Mouse (Mus musculus): ENCODE measurements around the gene Tmem79. TPM values are rescaled to one million over a fixed set of nuclear protein-coding genes. Genes with fewer than 3 reads are reported as not detected.
A peak's percentile ranks its signal among the peaks of the same experiment; 100 is the strongest.

Gene Tmem79
- total RNA-seq, 1 experiment = 24.3 TPM

DNA sequence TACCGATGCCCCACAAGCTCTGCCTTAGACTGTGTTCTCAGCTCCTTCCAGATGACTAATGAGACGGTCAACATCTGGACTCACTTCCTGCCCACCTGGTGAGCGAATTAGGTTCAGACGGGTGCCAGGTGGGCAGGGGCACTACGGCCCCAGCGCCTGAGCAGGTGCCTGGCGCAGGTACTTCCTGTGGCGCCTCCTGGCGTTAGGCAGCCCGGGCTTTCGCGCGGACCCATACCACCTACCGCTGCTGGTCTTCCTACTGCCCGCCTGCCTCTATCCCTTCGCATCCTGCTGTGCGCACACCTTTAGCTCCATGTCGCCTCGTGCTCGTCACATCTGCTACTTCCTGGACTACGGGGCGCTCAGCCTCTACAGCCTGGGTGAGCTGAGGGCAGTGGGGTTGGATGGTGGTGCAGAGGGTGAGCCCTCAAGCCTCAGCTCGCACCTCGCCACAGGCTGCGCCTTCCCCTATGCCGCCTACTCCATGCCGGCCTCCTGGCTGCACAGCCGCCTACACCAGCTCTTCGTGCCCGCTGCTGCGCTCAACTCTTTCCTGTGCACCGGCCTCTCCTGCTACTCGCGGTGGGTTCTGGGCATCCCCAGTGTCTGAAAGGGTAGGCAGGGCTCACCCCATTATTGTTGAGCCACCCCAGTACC is 29.9 kb upstream of the Tmem79 start:
- Histone ChIP-seq H3K36me3 (ENCODE audit: control insufficient read depth, insufficient read depth, low read length, poor library complexity, severe bottlenecking) (peaks cover 16% of the 10 kb centered on the region), H3K9me3 (ENCODE audit: control insufficient read depth, insufficient read depth, low read depth, low read length) (0 out of 2 replicates have a peak, but pooled peaks cover 2% of the 10 kb centered on the region), H3K4me3 (ENCODE audit: insufficient read depth in 1 of 2, low read depth in 1 of 2, low read length in 2 of 2, poor library complexity in 1 of 2, severe bottlenecking in 1 of 2) (peak overlapping the region; percentile 46 to 57; a peak in 2 of 4 replicates), H3K4me1 (ENCODE audit: control insufficient read depth in 2 of 2, insufficient read depth in 2 of 2, low read length in 2 of 2, poor library complexity in 1 of 2) (peaks cover 0 to 16% of the 10 kb centered on the region in 2 experiments; a peak in 2 of 4 replicates), H3K9ac (ENCODE audit: insufficient read depth, low read depth, low read length, poor library complexity, severe bottlenecking) (peak overlapping the region; percentile 46; the same call in 1 of the 2 replicates), H3K27ac (ENCODE audit: insufficient read depth, low read depth, low read length, poor library complexity, severe bottlenecking) (no peak overlapping the region)
- in situ Hi-C loops (cut with MboI; ENCODE audit: low sequenced_read_pairs in 2 of 2, unreplicated experiment in 2 of 2) = no loop called here
- no peak for TF ChIP-seq CHD2 (IDR thresholded peaks at IDR 0.05; ENCODE audit: low read depth, low read length)
- no peak for TF ChIP-seq ZC3H11A (IDR thresholded peaks at IDR 0.05; ENCODE audit: borderline replicate concordance, low read depth, low read length)
- no peak for TF ChIP-seq MAFK (IDR thresholded peaks at IDR 0.05; ENCODE audit: insufficient read depth, low read depth, low read length)
- TF ChIP-seq HCFC1 (IDR thresholded peaks at IDR 0.05; ENCODE audit: borderline replicate concordance, insufficient read depth, low read length) = no peak
- no peak for TF ChIP-seq ZNF384 (IDR thresholded peaks at IDR 0.05; ENCODE audit: low read depth, low read length)
- DNase-seq (ENCODE audit: low read depth, low spot score) = no peak

DNA sequence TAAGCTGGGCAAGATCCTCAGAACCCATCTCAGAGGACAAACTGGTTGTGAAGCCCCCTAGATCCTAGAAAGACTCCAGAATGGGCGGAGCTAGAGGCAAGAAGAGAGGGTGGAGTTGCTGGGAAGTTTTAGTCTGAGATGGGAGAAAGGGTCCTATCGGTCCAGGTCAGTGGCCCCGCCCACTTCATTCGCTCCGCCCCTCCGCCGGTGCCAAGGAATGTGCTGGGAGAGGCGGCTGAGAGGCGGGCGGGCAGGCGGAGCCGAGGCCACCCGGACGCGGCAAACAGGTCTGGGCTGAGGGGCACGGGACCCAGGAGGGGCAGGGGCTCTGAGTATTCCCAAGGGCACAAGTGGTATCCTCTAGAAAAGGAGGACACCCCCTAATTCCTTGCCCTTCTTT is 28.4 kb upstream of the Tmem79 start, which contains the start of gene Paqr6:
Paqr6 (plus strand) TSS at position 248 of the 400 bp plus-strand sequence.
- in situ Hi-C loops (cut with MboI; ENCODE audit: low sequenced_read_pairs in 2 of 2, unreplicated experiment in 2 of 2) = no loop called here
- peak; percentile 88 for DNase-seq (ENCODE audit: low read depth, low spot score)
- Histone ChIP-seq H3K4me3 (ENCODE audit: insufficient read depth in 1 of 2, low read depth in 1 of 2, low read length in 2 of 2, poor library complexity in 1 of 2, severe bottlenecking in 1 of 2) (peak within 1 kb of the TSS; percentile 23 to 37; a peak in 2 of 4 replicates), H3K4me1 (ENCODE audit: control insufficient read depth in 2 of 2, insufficient read depth in 2 of 2, low read length in 2 of 2, poor library complexity in 1 of 2) (peaks cover 0 to 17% of the 10 kb centered on the region in 2 experiments; a peak in 2 of 4 replicates), H3K36me3 (ENCODE audit: control insufficient read depth, insufficient read depth, low read length, poor library complexity, severe bottlenecking) (peaks cover 31% of the 10 kb centered on the region), H3K27ac (ENCODE audit: insufficient read depth, low read depth, low read length, poor library complexity, severe bottlenecking) (no peak within 1 kb of the TSS), H3K9ac (ENCODE audit: insufficient read depth, low read depth, low read length, poor library complexity, severe bottlenecking) (no peak within 1 kb of the TSS), H3K9me3 (ENCODE audit: control insufficient read depth, insufficient read depth, low read depth, low read length) (no peaks in the 10 kb centered on the region)
- TF ChIP-seq ZC3H11A (IDR thresholded peaks at IDR 0.05; ENCODE audit: borderline replicate concordance, low read depth, low read length) (no peak), ZNF384 (IDR thresholded peaks at IDR 0.05; ENCODE audit: low read depth, low read length) (no peak), CHD2 (IDR thresholded peaks at IDR 0.05; ENCODE audit: low read depth, low read length) (no peak), HCFC1 (IDR thresholded peaks at IDR 0.05; ENCODE audit: borderline replicate concordance, insufficient read depth, low read length) (no peak), MAFK (IDR thresholded peaks at IDR 0.05; ENCODE audit: insufficient read depth, low read depth, low read length) (no peak)

DNA sequence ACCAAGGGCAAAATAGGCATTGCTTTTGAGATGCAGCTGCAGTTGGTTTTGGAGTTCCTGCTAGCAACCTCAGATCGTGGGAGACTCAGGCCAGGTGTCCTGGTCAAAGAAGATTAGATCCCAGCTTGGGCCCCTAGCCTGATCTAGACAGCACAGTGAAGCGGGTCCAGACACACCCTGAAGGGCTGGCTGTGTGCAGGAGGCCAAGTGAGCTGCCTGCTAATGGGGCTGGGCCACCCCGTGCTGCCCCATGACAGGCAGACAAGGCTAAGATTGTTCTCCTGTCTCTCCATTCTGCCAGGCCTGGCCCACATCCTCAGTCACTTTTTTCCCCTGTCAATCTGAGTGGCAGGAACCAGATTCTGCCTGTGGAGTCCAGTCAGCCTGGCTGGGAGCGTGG is 27.8 kb upstream of the Tmem79 start:
- Histone ChIP-seq H3K27ac (ENCODE audit: insufficient read depth, low read depth, low read length, poor library complexity, severe bottlenecking) (no peak overlapping the region), H3K9ac (ENCODE audit: insufficient read depth, low read depth, low read length, poor library complexity, severe bottlenecking) (no peak overlapping the region), H3K4me1 (ENCODE audit: control insufficient read depth in 2 of 2, insufficient read depth in 2 of 2, low read length in 2 of 2, poor library complexity in 1 of 2) (peaks cover 0 to 17% of the 10 kb centered on the region in 2 experiments; a peak in 2 of 4 replicates), H3K9me3 (ENCODE audit: control insufficient read depth, insufficient read depth, low read depth, low read length) (no peaks in the 10 kb centered on the region), H3K36me3 (ENCODE audit: control insufficient read depth, insufficient read depth, low read length, poor library complexity, severe bottlenecking) (peaks cover 38% of the 10 kb centered on the region), H3K4me3 (ENCODE audit: insufficient read depth in 1 of 2, low read depth in 1 of 2, low read length in 2 of 2, poor library complexity in 1 of 2, severe bottlenecking in 1 of 2) (no peak overlapping the region)
- in situ Hi-C loops (cut with MboI; ENCODE audit: low sequenced_read_pairs in 2 of 2, unreplicated experiment in 2 of 2) = no loop called here
- TF ChIP-seq HCFC1 (IDR thresholded peaks at IDR 0.05; ENCODE audit: borderline replicate concordance, insufficient read depth, low read length) (no peak), CHD2 (IDR thresholded peaks at IDR 0.05; ENCODE audit: low read depth, low read length) (no peak), ZC3H11A (IDR thresholded peaks at IDR 0.05; ENCODE audit: borderline replicate concordance, low read depth, low read length) (no peak), MAFK (IDR thresholded peaks at IDR 0.05; ENCODE audit: insufficient read depth, low read depth, low read length) (no peak), ZNF384 (IDR thresholded peaks at IDR 0.05; ENCODE audit: low read depth, low read length) (no peak)
- no peak for DNase-seq (ENCODE audit: low read depth, low spot score)

DNA sequence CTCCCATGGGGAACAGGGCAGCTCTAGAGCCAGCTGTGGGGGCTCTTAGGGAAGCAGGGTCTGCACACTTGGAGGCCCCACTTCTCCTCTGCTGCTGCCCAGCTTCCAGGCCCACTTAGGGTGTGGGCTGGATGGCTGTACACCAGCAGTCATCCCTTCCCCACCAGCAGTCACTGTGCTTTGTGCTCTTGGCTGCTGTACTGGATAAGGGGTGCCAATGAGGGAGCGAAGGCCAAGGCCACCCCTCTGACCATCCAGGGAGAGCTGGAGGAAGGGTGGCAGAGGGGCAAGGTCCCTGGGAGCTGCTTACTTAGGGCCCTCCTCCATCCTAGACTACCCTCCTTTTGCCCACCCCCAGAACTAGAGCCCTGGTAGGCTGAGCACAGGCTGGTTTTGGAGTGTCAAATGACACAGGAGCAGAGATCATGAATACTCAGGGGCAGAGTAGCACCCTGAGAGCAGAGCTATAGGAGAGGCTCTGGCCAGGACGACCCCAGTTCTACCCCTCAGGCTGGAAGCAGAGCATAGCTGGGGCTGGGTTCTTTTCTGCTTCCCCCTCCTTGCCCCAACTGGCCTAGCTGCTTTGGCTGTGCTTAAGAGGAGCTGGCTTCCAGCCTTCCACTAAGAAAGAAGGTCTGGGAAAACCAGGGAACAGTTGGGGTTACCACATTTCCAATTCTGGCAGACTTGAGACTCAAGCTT is 25.8 kb upstream of the Tmem79 start:
- no peak overlapping the region for H3K4me3 ChIP-seq (ENCODE audit: insufficient read depth in 1 of 2, low read depth in 1 of 2, low read length in 2 of 2, poor library complexity in 1 of 2, severe bottlenecking in 1 of 2)
- no peak for TF ChIP-seq MAFK (IDR thresholded peaks at IDR 0.05; ENCODE audit: insufficient read depth, low read depth, low read length)
- no peak for TF ChIP-seq HCFC1 (IDR thresholded peaks at IDR 0.05; ENCODE audit: borderline replicate concordance, insufficient read depth, low read length)
- no peak for TF ChIP-seq CHD2 (IDR thresholded peaks at IDR 0.05; ENCODE audit: low read depth, low read length)
- TF ChIP-seq ZC3H11A (IDR thresholded peaks at IDR 0.05; ENCODE audit: borderline replicate concordance, low read depth, low read length) = no peak
- TF ChIP-seq ZNF384 (IDR thresholded peaks at IDR 0.05; ENCODE audit: low read depth, low read length) = no peak
- in situ Hi-C loops (cut with MboI; ENCODE audit: low sequenced_read_pairs in 2 of 2, unreplicated experiment in 2 of 2) = no loop called here
- H3K9ac ChIP-seq (ENCODE audit: insufficient read depth, low read depth, low read length, poor library complexity, severe bottlenecking) = no peak overlapping the region
- H3K9me3 ChIP-seq (ENCODE audit: control insufficient read depth, insufficient read depth, low read depth, low read length) = no peaks in the 10 kb centered on the region
- peaks cover 0 to 17% of the 10 kb centered on the region in 2 experiments; a peak in 2 of 4 replicates for H3K4me1 ChIP-seq (ENCODE audit: control insufficient read depth in 2 of 2, insufficient read depth in 2 of 2, low read length in 2 of 2, poor library complexity in 1 of 2)
- peaks cover 55% of the 10 kb centered on the region for H3K36me3 ChIP-seq (ENCODE audit: control insufficient read depth, insufficient read depth, low read length, poor library complexity, severe bottlenecking)
- DNase-seq (ENCODE audit: low read depth, low spot score) = no peak
- H3K27ac ChIP-seq (ENCODE audit: insufficient read depth, low read depth, low read length, poor library complexity, severe bottlenecking) = no peak overlapping the region

Measured in ES-E14 (cell line).